Mouse (Mus musculus): Measurements from ENCODE around the gene Gse1. TPM values are rescaled to one million over a fixed set of nuclear protein-coding genes. Genes with fewer than 3 reads are reported as not detected.

Gene Gse1
- polyA plus RNA-seq, 1 experiment from 2014 or later: 6.4 TPM

- no peak for ATAC-seq
- no peak for TF ChIP-seq CTCF (IDR thresholded peaks at IDR 0.05; ENCODE audit: low read depth)
- no peak overlapping the region for H3K4me2 ChIP-seq (replicated peaks; ENCODE audit: low read depth)
- no peak overlapping the region for H3K4me3 ChIP-seq (ENCODE audit: low read depth, low read length)
- H3K9ac ChIP-seq (ENCODE audit: low read depth, low read length): no peak overlapping the region
- H3K9me3 ChIP-seq (ENCODE audit: control insufficient read depth): no peaks in the 10 kb centered on the region
- peaks cover 6% of the 10 kb centered on the region; the same call in 1 of the 2 replicates for H3K4me1 ChIP-seq (replicated peaks; ENCODE audit: control insufficient read depth, insufficient read depth, low read length)
- H3K27me3 ChIP-seq (replicated peaks; ENCODE audit: control insufficient read depth, insufficient read depth, low read length): peaks cover 5% of the 10 kb centered on the region; the same call in 1 of the 2 replicates
- no peak overlapping the region for H3K27ac ChIP-seq (ENCODE audit: low read depth, low read length)
- WGBS: 52% methylated on average over 16 of the region's 16 CpGs
- no peaks in the 10 kb centered on the region for H3K36me3 ChIP-seq (ENCODE audit: control insufficient read depth, insufficient read depth)
These were observed 244.0 kb downstream of the Gse1 start for GRCm38 (mm10) chr8:120472230-120472629.

DNA sequence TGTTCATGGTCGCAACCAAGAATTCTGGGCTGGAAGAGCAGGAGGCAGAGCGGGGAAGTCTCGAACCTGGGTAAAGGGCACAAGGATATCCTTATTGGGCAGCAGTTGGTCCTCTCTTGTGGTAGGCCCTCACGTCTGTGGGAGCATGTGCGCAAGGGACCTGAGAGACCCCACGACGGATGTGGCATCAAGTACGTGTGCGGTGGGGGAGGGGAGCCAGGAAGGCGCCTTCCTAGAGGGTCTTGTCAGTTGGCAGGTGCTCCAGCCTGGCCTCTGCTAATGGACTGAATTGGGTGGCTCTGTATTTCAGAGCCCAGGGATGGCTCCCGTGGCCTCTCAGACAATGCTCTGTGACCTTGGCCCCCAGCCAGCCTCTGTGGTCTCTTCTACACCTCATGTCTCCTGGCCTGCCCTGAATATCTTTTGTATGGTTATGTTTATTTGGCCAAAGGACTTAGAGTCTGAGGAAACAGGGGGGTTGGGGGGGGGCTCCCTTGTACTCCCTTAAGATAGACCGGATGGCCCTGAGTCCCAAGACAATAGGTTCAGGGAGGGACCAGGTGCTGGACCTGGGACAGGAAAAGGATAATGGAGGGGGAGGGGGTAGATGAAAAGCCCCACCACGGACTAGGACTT is 245.6 kb downstream of the Gse1 start:
- peaks cover 5% of the 10 kb centered on the region; the same call in 1 of the 2 replicates for H3K27me3 ChIP-seq (replicated peaks; ENCODE audit: control insufficient read depth, insufficient read depth, low read length)
- no peaks in the 10 kb centered on the region for H3K9me3 ChIP-seq (ENCODE audit: control insufficient read depth)
- H3K4me2 ChIP-seq (replicated peaks; ENCODE audit: low read depth): no peak overlapping the region
- H3K4me1 ChIP-seq (replicated peaks; ENCODE audit: control insufficient read depth, insufficient read depth, low read length): peaks cover 8% of the 10 kb centered on the region; the same call in 1 of the 2 replicates
- WGBS: 81% methylated on average over 13 of the region's 13 CpGs
- H3K4me3 ChIP-seq (ENCODE audit: low read depth, low read length): no peak overlapping the region
- TF ChIP-seq CTCF (IDR thresholded peaks at IDR 0.05; ENCODE audit: low read depth): no peak
- H3K36me3 ChIP-seq (ENCODE audit: control insufficient read depth, insufficient read depth): no peaks in the 10 kb centered on the region
- no peak overlapping the region for H3K27ac ChIP-seq (ENCODE audit: low read depth, low read length)
- no peak overlapping the region for H3K9ac ChIP-seq (ENCODE audit: low read depth, low read length)
- no peak for ATAC-seq

GRCm38 (mm10) chr8:120474496-120475235 is 246.4 kb downstream of the Gse1 start:
- H3K4me2 ChIP-seq (replicated peaks; ENCODE audit: low read depth): no peak overlapping the region
- H3K4me3 ChIP-seq (ENCODE audit: low read depth, low read length): no peak overlapping the region
- no peak overlapping the region for H3K9ac ChIP-seq (ENCODE audit: low read depth, low read length)
- peaks cover 8% of the 10 kb centered on the region; the same call in 1 of the 2 replicates for H3K4me1 ChIP-seq (replicated peaks; ENCODE audit: control insufficient read depth, insufficient read depth, low read length)
- peaks cover 5% of the 10 kb centered on the region; the same call in 1 of the 2 replicates for H3K27me3 ChIP-seq (replicated peaks; ENCODE audit: control insufficient read depth, insufficient read depth, low read length)
- no peaks in the 10 kb centered on the region for H3K9me3 ChIP-seq (ENCODE audit: control insufficient read depth)
- no peak for ATAC-seq
- no peak for TF ChIP-seq CTCF (IDR thresholded peaks at IDR 0.05; ENCODE audit: low read depth)
- no peaks in the 10 kb centered on the region for H3K36me3 ChIP-seq (ENCODE audit: control insufficient read depth, insufficient read depth)
- 51% methylated on average over 11 of the region's 11 CpGs for WGBS
- no peak overlapping the region for H3K27ac ChIP-seq (ENCODE audit: low read depth, low read length)

DNA sequence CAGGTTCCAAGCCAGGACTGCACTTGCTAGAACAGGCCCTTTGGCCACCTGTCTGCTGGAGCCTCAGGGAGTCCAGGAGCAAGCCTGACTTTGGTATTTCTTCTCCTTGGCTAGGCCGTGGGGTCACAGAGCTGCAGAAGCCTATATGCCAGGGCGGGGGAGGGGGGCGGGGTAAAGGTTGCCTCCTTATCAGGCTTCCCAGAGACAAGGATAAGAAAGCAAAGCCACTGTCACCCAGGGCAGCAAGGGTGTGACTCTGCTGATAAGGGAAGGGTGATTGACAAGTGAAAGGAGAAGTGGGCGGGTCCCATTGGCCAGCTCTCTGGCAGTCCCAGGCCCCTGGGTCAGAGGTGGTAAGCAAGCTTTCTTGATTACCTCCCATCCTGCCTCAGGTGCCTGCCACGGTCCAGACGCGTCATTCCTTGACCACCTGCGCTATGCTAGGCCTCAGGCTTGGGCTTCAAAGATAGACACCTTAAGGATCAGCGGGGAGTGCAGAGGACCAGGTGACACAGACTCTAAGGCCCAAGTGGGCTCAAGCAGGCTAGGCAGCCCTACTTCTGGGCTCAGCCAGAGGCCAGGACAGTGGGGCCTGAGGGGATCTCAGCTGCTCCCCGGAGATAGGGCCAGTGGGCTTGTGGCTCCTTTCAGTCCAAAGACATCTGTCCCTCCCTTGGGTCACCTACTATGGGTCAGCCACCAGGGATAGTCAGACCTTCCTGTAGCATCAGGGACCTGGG is 247.4 kb downstream of the Gse1 start:
- H3K4me1 ChIP-seq (replicated peaks; ENCODE audit: control insufficient read depth, insufficient read depth, low read length): peaks cover 8% of the 10 kb centered on the region; the same call in 1 of the 2 replicates
- H3K4me3 ChIP-seq (ENCODE audit: low read depth, low read length): no peak overlapping the region
- WGBS: 42% methylated on average over 10 of the region's 10 CpGs
- H3K4me2 ChIP-seq (replicated peaks; ENCODE audit: low read depth): 0 out of 2 replicates have a peak overlapping the region, but pooled peaks have one; percentile 13
- no peaks in the 10 kb centered on the region for H3K36me3 ChIP-seq (ENCODE audit: control insufficient read depth, insufficient read depth)
- 0 out of 2 replicates have a peak, but pooled peaks cover 5% of the 10 kb centered on the region for H3K27me3 ChIP-seq (replicated peaks; ENCODE audit: control insufficient read depth, insufficient read depth, low read length)
- H3K27ac ChIP-seq (ENCODE audit: low read depth, low read length): no peak overlapping the region
- TF ChIP-seq CTCF (IDR thresholded peaks at IDR 0.05; ENCODE audit: low read depth): no peak
- no peaks in the 10 kb centered on the region for H3K9me3 ChIP-seq (ENCODE audit: control insufficient read depth)
- ATAC-seq: peak; percentile 77
- H3K9ac ChIP-seq (ENCODE audit: low read depth, low read length): no peak overlapping the region

DNA sequence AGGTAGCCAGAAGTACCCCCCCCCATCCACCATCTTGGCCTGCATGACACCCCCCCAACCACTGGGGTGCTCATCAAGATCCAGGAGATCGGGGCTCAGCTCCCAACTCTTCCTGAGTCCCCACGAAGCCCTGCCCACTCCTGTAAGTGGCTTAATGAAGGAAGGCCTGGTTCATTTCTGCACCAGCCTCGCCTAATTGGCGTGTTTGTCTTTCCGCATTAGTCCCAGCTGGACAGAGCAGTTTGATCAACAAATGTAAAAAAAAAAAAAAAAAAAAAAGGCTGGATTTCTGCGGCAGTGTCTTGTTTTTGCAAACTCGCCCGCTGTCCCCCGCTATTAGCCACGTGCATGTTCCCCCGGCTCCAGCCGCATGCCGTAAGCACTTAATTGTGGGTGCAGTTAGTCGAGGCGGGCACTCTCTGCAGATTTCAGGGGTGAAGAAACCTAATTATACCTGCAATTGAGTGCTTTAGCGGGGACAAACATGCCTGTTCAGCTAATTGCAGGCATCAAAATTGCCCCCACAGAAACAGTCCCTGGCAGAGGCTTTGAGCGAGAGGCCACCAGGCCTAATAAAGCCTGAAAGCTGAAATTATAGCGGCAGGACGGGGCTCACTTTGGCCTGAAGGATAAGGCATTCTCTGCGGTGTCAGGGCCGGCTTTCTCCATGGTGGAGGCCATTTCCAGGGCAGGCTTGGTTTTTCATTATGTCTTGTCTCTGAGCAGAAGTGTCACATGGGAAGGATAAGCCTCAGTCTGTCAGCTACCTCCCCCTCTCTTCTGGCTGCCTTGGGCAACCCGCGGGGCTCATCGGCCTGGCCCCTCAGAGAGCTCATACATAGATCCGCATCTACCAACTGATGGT is 248.7 kb downstream of the Gse1 start:
- ATAC-seq: no peak
- Histone ChIP-seq H3K9me3 (ENCODE audit: control insufficient read depth) (no peaks in the 10 kb centered on the region), H3K36me3 (ENCODE audit: control insufficient read depth, insufficient read depth) (no peaks in the 10 kb centered on the region), H3K27me3 (replicated peaks; ENCODE audit: control insufficient read depth, insufficient read depth, low read length) (no peaks in the 10 kb centered on the region), H3K27ac (ENCODE audit: low read depth, low read length) (no peak overlapping the region), H3K9ac (ENCODE audit: low read depth, low read length) (no peak overlapping the region), H3K4me3 (ENCODE audit: low read depth, low read length) (no peak overlapping the region), H3K4me2 (replicated peaks; ENCODE audit: low read depth) (no peak overlapping the region), H3K4me1 (replicated peaks; ENCODE audit: control insufficient read depth, insufficient read depth, low read length) (peaks cover 8% of the 10 kb centered on the region; the same call in 1 of the 2 replicates)
- no peak for TF ChIP-seq CTCF (IDR thresholded peaks at IDR 0.05; ENCODE audit: low read depth)
- 65% methylated on average over 25 of the region's 25 CpGs for WGBS
